In genomic region chr4:128688513-128688913, GRCm38 (mm10) we compare ENCODE assay signal across 11 mouse cellular contexts. TPM values are rescaled to one million over a fixed set of nuclear protein-coding genes. Genes with fewer than 3 reads are reported as not detected.
DNase-seq lines count a peak whose midpoint lies in the region; ATAC-seq lines count a peak whose summit lies in the region.
"Had no signal": no experiment of that assay in that cellular context is flagged by ENCODE, and none has a peak within 500 bp of the region (broad histone marks: within the 10 kb centered on the region; RNA-seq: fewer than 3 reads in every experiment).

No protein-coding gene starts in this region.

- intact Hi-C loops in gastrocnemius, postnatal 36 days (cut with DNase I), result no loop called here

- H3K36me3 ChIP-seq in limb, embryonic 12.5 days, result no peaks in the 10 kb centered on the region
- H3K36me3 ChIP-seq: liver, embryonic 15.5 days had no signal

- no peak overlapping the region for H3K4me3 ChIP-seq in limb, embryonic 12.5 days (replicated peaks)
- H3K4me3 ChIP-seq: erythroblast, embryonic 14.5 days; liver, embryonic 15.5 days had no signal

- H3K4me1 ChIP-seq in limb, embryonic 12.5 days (replicated peaks), result peaks cover 65% of the 10 kb centered on the region

- peaks cover 6% of the 10 kb centered on the region; the same call in 1 of the 2 replicates for H3K9me3 ChIP-seq in limb, embryonic 12.5 days
- H3K9me3 ChIP-seq: liver, embryonic 15.5 days had no signal

- peak overlapping the region; percentile 36; the same call in 1 of the 2 replicates for H3K27ac ChIP-seq in limb, embryonic 12.5 days
- H3K27ac ChIP-seq: liver, embryonic 15.5 days had no signal

- H3K27me3 ChIP-seq in limb, embryonic 12.5 days, result no peaks in the 10 kb centered on the region
- H3K27me3 ChIP-seq: liver, embryonic 15.5 days had no signal

- no peak overlapping the region for H3K9ac ChIP-seq in limb, embryonic 12.5 days (replicated peaks)
- H3K9ac ChIP-seq: liver, embryonic 15.5 days had no signal

- ATAC-seq in limb, embryonic 12.5 days (ENCODE audit: insufficient number of reproducible peaks, insufficient read depth, low FRiP score, low TSS enrichment, low read depth), result no peak

- no peak overlapping the region for H3K4me2 ChIP-seq in limb, embryonic 12.5 days
- H3K4me2 ChIP-seq: liver, embryonic 15.5 days had no signal

- DNase-seq in cerebellum, postnatal 10 days, result peak; percentile 33 to 35
- DNase-seq in cerebellum, postnatal 36 days, result no peak
- peak; percentile 38 for DNase-seq in thymus, postnatal 4 days
- DNase-seq in thymus, postnatal 0 days (ENCODE audit: low spot score), result no peak
- DNase-seq in telencephalon, adult 2 months (ENCODE audit: low read depth, low spot score), result peak; percentile 72
- no peak for DNase-seq in gastrocnemius, postnatal 36 days
- DNase-seq in gastrocnemius, adult 8-10 months (ENCODE audit: low spot score in 2 of 2), result no peak
- DNase-seq: spleen, adult 18-20 months had no signal

- WGBS in limb, embryonic 12.5 days, result 46% methylated on average over 6 of the region's 6 CpGs

RNA-seq across cellular contexts. Expression of gene Phc2, which starts 34.0 kb away (rescaled TPM):
- polyA plus RNA-seq in thymus, postnatal 0 days (2015; fragmentation: Nextera tagmentation; extraction: Ambion mirVana), result 42.9 and 44.9 TPM in 2 replicates
- 69.0 and 81.6 TPM in 2 replicates for polyA plus RNA-seq in limb, embryonic 12.5 days (2016; fragmentation: Nextera tagmentation; extraction: Ambion mirVana)
- total RNA-seq in gastrocnemius, postnatal 36 days (2021), result 10 to 100 TPM; 15.5 to 17.8 TPM
- total RNA-seq in gastrocnemius, adult 8-10 months (2022), result 10 to 100 TPM; 12.3 to 18.1 (median 14.6) TPM

Comparison
In these comparisons a context has a peak if more than half of its experiments do, and no peak if none do; other contexts are left out.
1. DNase-seq: peak in cerebellum, postnatal 10 days (2 of 2), thymus, postnatal 4 days (single experiment) and telencephalon, adult 2 months (single experiment); none in cerebellum, postnatal 36 days (0 of 2), thymus, postnatal 0 days (single experiment), gastrocnemius, postnatal 36 days (0 of 2) and gastrocnemius, adult 8-10 months (0 of 2).